Mouse (Mus musculus) heart, embryonic 16.5 days (tissue): Measurements from ENCODE around the gene Raly. TPM values are rescaled to one million over a fixed set of nuclear protein-coding genes. Genes with fewer than 3 reads are reported as not detected.

Experiments used
- ATAC-seq: fragments of 200-750 bp; cut with Nextera tagmentation; replicated peaks from 2 replicates; pipeline ENCODE4 v1.8.0; 2017; ENCODE audit warnings: moderate number of reproducible peaks; ENCODE audit not compliant: insufficient read depth, low FRiP score; ENCODE audit errors: extremely low read depth
- H3K27ac ChIP-seq: fragments of 300-500 bp; sonication (generic); 2 replicates; pipeline ENCODE4 v1.5.1; 2014; ENCODE audit warnings: mild to moderate bottlenecking, low read length, control low read depth, moderate library complexity
- H3K27me3 ChIP-seq: fragments of 300-500 bp; sonication (generic); 2 replicates; pipeline ENCODE4 v1.6.1; 2014; ENCODE audit warnings: low read length, mixed read lengths; ENCODE audit not compliant: control insufficient read depth, insufficient read depth
- H3K36me3 ChIP-seq: fragments of 300-500 bp; sonication (generic); 2 replicates; pipeline ENCODE4 v1.6.1; 2014; ENCODE audit not compliant: control insufficient read depth, insufficient read depth
- H3K4me1 ChIP-seq: fragments of 300-500 bp; sonication (generic); 2 replicates; pipeline ENCODE4 v1.6.1; 2014; ENCODE audit warnings: low read length, mixed read lengths; ENCODE audit not compliant: control insufficient read depth, insufficient read depth
- H3K4me2 ChIP-seq: fragments of 300-500 bp; sonication (generic); 2 replicates; pipeline ENCODE4 v1.6.1; 2014; ENCODE audit warnings: low read depth, mild to moderate bottlenecking, control low read depth, low read length
- H3K4me3 ChIP-seq: fragments of 300-500 bp; sonication (generic); 2 replicates; pipeline ENCODE4 v1.5.1; 2014; ENCODE audit warnings: mild to moderate bottlenecking, control low read depth, low read length
- H3K9ac ChIP-seq: fragments of 300-500 bp; sonication (generic); 2 replicates; pipeline ENCODE4 v1.6.1; 2014; ENCODE audit warnings: low read length, control low read depth
- H3K9me3 ChIP-seq: fragments of 300-500 bp; sonication (generic); replicated peaks from 2 replicates; pipeline ENCODE4 v1.6.1; 2016; ENCODE audit warnings: low read length; ENCODE audit not compliant: control insufficient read depth
- WGBS: fragments of 180-500 bp; shearing (Covaris S2); extraction: QIAGEN DNeasy Blood & Tissue Kit; methylation state at CpG from one replicate; pipeline ENCODE4 v1.1.7; 2014; 5-methylcytosine and 5-hydroxymethylcytosine counted together
- polyA plus RNA-seq: library from polyadenylated mRNA; unstranded; fragments of >200 nt; fragmentation: Nextera tagmentation; extraction: Ambion mirVana; gene quantifications from 2 replicates; pipeline ENCODE4 v1.2.1, GENCODE M21; 2015

Gene Raly
- polyA plus RNA-seq, 1 experiment from 2014 or later: 36.6 TPM

- Histone ChIP-seq H3K4me2 (no peak overlapping the region), H3K9ac (no peak overlapping the region), H3K4me3 (no peak overlapping the region), H3K27ac (no peak overlapping the region), H3K4me1 (no peaks in the 10 kb centered on the region), H3K27me3 (no peaks in the 10 kb centered on the region), H3K9me3 (no peaks in the 10 kb centered on the region), H3K36me3 (no peaks in the 10 kb centered on the region)
- WGBS: 85% methylated on average over 5 of the region's 5 CpGs
- no peak for ATAC-seq
Observed at GRCm38 (mm10) chr2:154757691-154758090, 33.2 kb upstream of the Raly start.

- no peaks in the 10 kb centered on the region for H3K27me3 ChIP-seq
- H3K9me3 ChIP-seq: no peaks in the 10 kb centered on the region
- peaks cover 5% of the 10 kb centered on the region for H3K4me1 ChIP-seq
- no peak overlapping the region for H3K9ac ChIP-seq
- no peaks in the 10 kb centered on the region for H3K36me3 ChIP-seq
- ATAC-seq: no peak
- no peak overlapping the region for H3K4me3 ChIP-seq
- no peak overlapping the region for H3K27ac ChIP-seq
- 91% methylated on average over 1 of the region's 1 CpGs for WGBS
- no peak overlapping the region for H3K4me2 ChIP-seq
Observed at GRCm38 (mm10) chr2:154758454-154758853, 32.4 kb upstream of the Raly start.

GRCm38 (mm10) chr2:154763226-154763625 is 27.7 kb upstream of the Raly start:
- Histone ChIP-seq H3K9ac (no peak overlapping the region), H3K36me3 (no peaks in the 10 kb centered on the region), H3K4me1 (peaks cover 12% of the 10 kb centered on the region), H3K9me3 (no peaks in the 10 kb centered on the region), H3K27me3 (no peaks in the 10 kb centered on the region), H3K4me2 (no peak overlapping the region), H3K4me3 (no peak overlapping the region), H3K27ac (no peak overlapping the region)
- WGBS: 60% methylated on average over 3 of the region's 3 CpGs
- ATAC-seq: 0 out of 2 replicates have a peak, but pooled peaks have one; percentile 45

GRCm38 (mm10) chr2:154764828-154765497 is 25.9 kb upstream of the Raly start:
- Histone ChIP-seq H3K4me2 (no peak overlapping the region), H3K4me1 (peaks cover 12% of the 10 kb centered on the region), H3K9me3 (no peaks in the 10 kb centered on the region), H3K27ac (no peak overlapping the region), H3K27me3 (no peaks in the 10 kb centered on the region), H3K4me3 (no peak overlapping the region), H3K36me3 (no peaks in the 10 kb centered on the region), H3K9ac (no peak overlapping the region)
- ATAC-seq: no peak
- WGBS: 70% methylated on average over 9 of the region's 9 CpGs

- Histone ChIP-seq H3K9me3 (no peaks in the 10 kb centered on the region), H3K36me3 (no peaks in the 10 kb centered on the region), H3K9ac (no peak overlapping the region), H3K4me1 (peaks cover 12% of the 10 kb centered on the region), H3K4me2 (no peak overlapping the region), H3K27ac (no peak overlapping the region), H3K27me3 (no peaks in the 10 kb centered on the region), H3K4me3 (no peak overlapping the region)
- 69% methylated on average over 8 of the region's 8 CpGs for WGBS
- no peak for ATAC-seq
Observed at GRCm38 (mm10) chr2:154765554-154766008, 25.3 kb upstream of the Raly start.

GRCm38 (mm10) chr2:154767051-154767450 is 23.8 kb upstream of the Raly start:
- no peaks in the 10 kb centered on the region for H3K36me3 ChIP-seq
- no peak overlapping the region for H3K27ac ChIP-seq
- no peaks in the 10 kb centered on the region for H3K27me3 ChIP-seq
- no peak overlapping the region for H3K9ac ChIP-seq
- WGBS: 83% methylated on average over 6 of the region's 6 CpGs
- H3K9me3 ChIP-seq: no peaks in the 10 kb centered on the region
- peaks cover 12% of the 10 kb centered on the region for H3K4me1 ChIP-seq
- H3K4me3 ChIP-seq: no peak overlapping the region
- no peak for ATAC-seq
- H3K4me2 ChIP-seq: no peak overlapping the region

GRCm38 (mm10) chr2:154769930-154770329 is 21.0 kb upstream of the Raly start, which contains the start of gene Gm14214:
Gm14214 (minus strand) TSS chr2:154770030.
- no peak for ATAC-seq
- Histone ChIP-seq H3K4me2 (no peak within 1 kb of the TSS), H3K36me3 (no peaks in the 10 kb centered on the region), H3K9me3 (no peaks in the 10 kb centered on the region; the same call in 1 of the 2 replicates), H3K4me3 (no peak within 1 kb of the TSS), H3K27ac (no peak within 1 kb of the TSS), H3K4me1 (no peaks in the 10 kb centered on the region), H3K27me3 (no peaks in the 10 kb centered on the region), H3K9ac (no peak within 1 kb of the TSS)

GRCm38 (mm10) chr2:154771604-154772003 is 19.3 kb upstream of the Raly start:
- Histone ChIP-seq H3K4me2 (no peak overlapping the region), H3K4me1 (no peaks in the 10 kb centered on the region), H3K9ac (no peak overlapping the region), H3K9me3 (no peaks in the 10 kb centered on the region; the same call in 1 of the 2 replicates), H3K27ac (no peak overlapping the region), H3K4me3 (no peak overlapping the region), H3K36me3 (no peaks in the 10 kb centered on the region), H3K27me3 (no peaks in the 10 kb centered on the region)
- WGBS: 71% methylated on average over 8 of the region's 8 CpGs
- no peak for ATAC-seq

GRCm38 (mm10) chr2:154774032-154774431 is 16.9 kb upstream of the Raly start:
- no peak overlapping the region for H3K27ac ChIP-seq
- H3K4me1 ChIP-seq: no peaks in the 10 kb centered on the region
- no peak for ATAC-seq
- H3K9me3 ChIP-seq: no peaks in the 10 kb centered on the region; the same call in 1 of the 2 replicates
- H3K9ac ChIP-seq: no peak overlapping the region
- H3K4me2 ChIP-seq: no peak overlapping the region
- H3K36me3 ChIP-seq: no peaks in the 10 kb centered on the region
- WGBS: 71% methylated on average over 1 of the region's 1 CpGs
- H3K4me3 ChIP-seq: no peak overlapping the region
- H3K27me3 ChIP-seq: no peaks in the 10 kb centered on the region
